Mouse (Mus musculus): Measurements from ENCODE around the gene Srarp. TPM values are rescaled to one million over a fixed set of nuclear protein-coding genes. Genes with fewer than 3 reads are reported as not detected.

The Srarp gene
- total RNA-seq, 1 experiment: not detected

DNA sequence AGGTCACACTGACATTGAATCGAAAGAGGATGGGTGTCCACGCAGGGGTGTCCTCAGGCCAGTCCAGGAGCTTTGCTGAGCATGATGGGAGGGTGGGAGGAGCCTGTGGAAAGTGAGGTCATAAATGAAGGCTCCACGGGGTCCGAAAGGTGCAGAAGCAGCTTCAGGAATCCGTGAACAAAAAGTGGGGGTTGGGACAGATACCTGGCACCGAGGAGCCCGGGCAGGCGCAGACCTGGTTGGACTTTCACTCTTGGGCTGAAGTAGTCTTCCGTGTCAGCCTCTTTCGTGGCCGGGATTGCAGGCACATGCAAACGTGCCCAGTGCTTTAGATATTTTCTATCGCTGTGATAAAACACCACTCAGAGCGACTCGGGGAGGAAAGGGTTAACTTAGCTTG lies 35.7 kb downstream of the Srarp start:
- Histone ChIP-seq H3K9ac (ENCODE audit: insufficient read depth, low read depth, low read length, poor library complexity, severe bottlenecking) (no peak overlapping the region), H3K36me3 (ENCODE audit: control insufficient read depth, insufficient read depth, low read length, poor library complexity, severe bottlenecking) (no peaks in the 10 kb centered on the region), H3K9me3 (ENCODE audit: control insufficient read depth, insufficient read depth, low read depth, low read length) (no peaks in the 10 kb centered on the region), H3K27ac (ENCODE audit: insufficient read depth, low read depth, low read length, poor library complexity, severe bottlenecking) (no peak overlapping the region), H3K4me3 (ENCODE audit: insufficient read depth in 1 of 2, low read depth in 1 of 2, low read length in 2 of 2, poor library complexity in 1 of 2, severe bottlenecking in 1 of 2) (no peak overlapping the region), H3K4me1 (ENCODE audit: control insufficient read depth in 2 of 2, insufficient read depth in 2 of 2, low read length in 2 of 2, poor library complexity in 1 of 2) (peaks cover 0 to 4% of the 10 kb centered on the region in 2 experiments; a peak in 1 of 4 replicates)
- TF ChIP-seq CHD2 (IDR thresholded peaks at IDR 0.05; ENCODE audit: low read depth, low read length) (no peak), MAFK (IDR thresholded peaks at IDR 0.05; ENCODE audit: insufficient read depth, low read depth, low read length) (no peak), ZNF384 (IDR thresholded peaks at IDR 0.05; ENCODE audit: low read depth, low read length) (no peak), ZC3H11A (IDR thresholded peaks at IDR 0.05; ENCODE audit: borderline replicate concordance, low read depth, low read length) (no peak)
- no peak for DNase-seq (ENCODE audit: low read depth, low spot score)
- in situ Hi-C loops (cut with MboI; ENCODE audit: low sequenced_read_pairs in 2 of 2, unreplicated experiment in 2 of 2): loop anchor here in 1 of 2 experiments (5.0 kb wide), 1 partner anchor 77 kb away; no protein-coding TSS in a partner anchor

DNA sequence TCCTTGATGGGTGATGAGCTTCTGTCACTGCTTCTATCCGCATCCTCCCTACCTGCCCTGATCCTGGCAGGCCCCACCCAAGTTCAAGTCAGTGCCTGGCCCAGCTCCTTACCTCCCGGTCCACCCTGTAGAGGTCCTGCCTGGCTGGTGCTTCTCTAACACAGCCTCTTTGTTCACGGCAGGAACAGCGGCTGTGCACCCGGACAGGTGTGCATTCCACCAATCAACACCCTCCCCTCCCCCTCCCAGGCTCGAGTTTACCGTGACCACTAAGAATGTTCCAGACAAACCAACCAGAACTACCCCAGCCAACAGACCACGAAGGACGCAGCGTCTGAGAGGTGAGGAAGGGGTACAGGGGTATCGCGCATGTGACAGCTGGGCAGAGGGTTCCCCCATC lies 37.4 kb downstream of the Srarp start, which contains the start of gene Clcnka:
Clcnka (minus strand) TSS at position 180 of the 400 bp plus-strand sequence.
- no peaks in the 10 kb centered on the region for H3K36me3 ChIP-seq (ENCODE audit: control insufficient read depth, insufficient read depth, low read length, poor library complexity, severe bottlenecking)
- H3K4me1 ChIP-seq (ENCODE audit: control insufficient read depth in 2 of 2, insufficient read depth in 2 of 2, low read length in 2 of 2, poor library complexity in 1 of 2): peaks cover 0 to 10% of the 10 kb centered on the region in 2 experiments; a peak in 2 of 4 replicates
- H3K4me3 ChIP-seq (ENCODE audit: insufficient read depth in 1 of 2, low read depth in 1 of 2, low read length in 2 of 2, poor library complexity in 1 of 2, severe bottlenecking in 1 of 2): no peak within 1 kb of the TSS
- no peak for TF ChIP-seq CHD2 (IDR thresholded peaks at IDR 0.05; ENCODE audit: low read depth, low read length)
- TF ChIP-seq MAFK (IDR thresholded peaks at IDR 0.05; ENCODE audit: insufficient read depth, low read depth, low read length): no peak
- no peak for TF ChIP-seq HCFC1 (IDR thresholded peaks at IDR 0.05; ENCODE audit: borderline replicate concordance, insufficient read depth, low read length)
- no peak for TF ChIP-seq ZNF384 (IDR thresholded peaks at IDR 0.05; ENCODE audit: low read depth, low read length)
- no peak for TF ChIP-seq ZC3H11A (IDR thresholded peaks at IDR 0.05; ENCODE audit: borderline replicate concordance, low read depth, low read length)
- no peak within 1 kb of the TSS for H3K27ac ChIP-seq (ENCODE audit: insufficient read depth, low read depth, low read length, poor library complexity, severe bottlenecking)
- H3K9ac ChIP-seq (ENCODE audit: insufficient read depth, low read depth, low read length, poor library complexity, severe bottlenecking): no peak within 1 kb of the TSS
- in situ Hi-C loops (cut with MboI; ENCODE audit: low sequenced_read_pairs in 2 of 2, unreplicated experiment in 2 of 2): no loop called here
- H3K9me3 ChIP-seq (ENCODE audit: control insufficient read depth, insufficient read depth, low read depth, low read length): no peaks in the 10 kb centered on the region
- no peak for DNase-seq (ENCODE audit: low read depth, low spot score)

DNA sequence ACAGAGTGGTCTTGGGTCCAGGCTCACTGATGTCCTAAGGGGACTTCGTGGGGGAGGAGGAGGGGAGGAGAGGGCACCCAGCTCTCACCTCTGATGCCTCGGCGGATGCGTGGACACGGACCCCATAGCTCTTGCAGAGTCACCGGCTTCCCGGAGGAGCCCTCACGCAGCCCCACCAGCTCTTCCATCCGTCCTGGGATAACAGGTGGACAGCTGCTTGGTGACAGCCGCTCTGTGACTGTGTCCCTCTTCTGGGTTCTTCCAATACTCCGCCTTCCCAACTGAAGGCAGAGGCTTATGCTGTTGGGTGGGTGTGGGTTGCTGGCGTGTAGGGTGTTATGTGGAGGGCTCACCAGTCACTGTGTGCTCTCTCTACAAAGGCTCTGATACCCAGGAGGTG lies 38.0 kb downstream of the Srarp start:
- Histone ChIP-seq H3K36me3 (ENCODE audit: control insufficient read depth, insufficient read depth, low read length, poor library complexity, severe bottlenecking) (no peaks in the 10 kb centered on the region), H3K9me3 (ENCODE audit: control insufficient read depth, insufficient read depth, low read depth, low read length) (no peaks in the 10 kb centered on the region), H3K4me3 (ENCODE audit: insufficient read depth in 1 of 2, low read depth in 1 of 2, low read length in 2 of 2, poor library complexity in 1 of 2, severe bottlenecking in 1 of 2) (no peak overlapping the region), H3K27ac (ENCODE audit: insufficient read depth, low read depth, low read length, poor library complexity, severe bottlenecking) (no peak overlapping the region), H3K9ac (ENCODE audit: insufficient read depth, low read depth, low read length, poor library complexity, severe bottlenecking) (no peak overlapping the region), H3K4me1 (ENCODE audit: control insufficient read depth in 2 of 2, insufficient read depth in 2 of 2, low read length in 2 of 2, poor library complexity in 1 of 2) (peaks cover 0 to 10% of the 10 kb centered on the region in 2 experiments; a peak in 2 of 4 replicates)
- in situ Hi-C loops (cut with MboI; ENCODE audit: low sequenced_read_pairs in 2 of 2, unreplicated experiment in 2 of 2): no loop called here
- TF ChIP-seq HCFC1 (IDR thresholded peaks at IDR 0.05; ENCODE audit: borderline replicate concordance, insufficient read depth, low read length): no peak
- DNase-seq (ENCODE audit: low read depth, low spot score): no peak

DNA sequence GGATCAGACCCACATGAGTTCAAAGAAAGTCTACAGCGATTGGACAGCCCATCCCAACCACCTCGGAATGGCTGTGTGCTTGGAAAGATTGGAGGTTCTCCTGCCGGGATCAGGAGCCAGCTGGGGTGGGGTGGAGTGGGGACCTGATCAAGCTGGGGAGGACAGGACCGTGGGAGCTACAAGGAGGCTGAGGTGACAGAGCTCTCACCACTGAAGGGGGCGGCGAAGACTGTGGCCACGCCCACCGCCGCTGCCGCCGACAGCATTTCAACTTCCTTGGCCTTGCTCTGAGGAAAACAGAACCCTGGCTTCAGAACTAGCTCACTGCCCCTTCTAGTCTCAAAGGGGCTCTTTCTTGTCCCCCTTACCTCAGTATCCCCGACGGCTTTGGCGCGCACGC lies 41.2 kb downstream of the Srarp start:
- Histone ChIP-seq H3K36me3 (ENCODE audit: control insufficient read depth, insufficient read depth, low read length, poor library complexity, severe bottlenecking) (no peaks in the 10 kb centered on the region), H3K9ac (ENCODE audit: insufficient read depth, low read depth, low read length, poor library complexity, severe bottlenecking) (no peak overlapping the region), H3K4me1 (ENCODE audit: control insufficient read depth in 2 of 2, insufficient read depth in 2 of 2, low read length in 2 of 2, poor library complexity in 1 of 2) (peaks cover 0 to 10% of the 10 kb centered on the region in 2 experiments; a peak in 2 of 4 replicates), H3K27ac (ENCODE audit: insufficient read depth, low read depth, low read length, poor library complexity, severe bottlenecking) (no peak overlapping the region), H3K9me3 (ENCODE audit: control insufficient read depth, insufficient read depth, low read depth, low read length) (no peaks in the 10 kb centered on the region), H3K4me3 (ENCODE audit: insufficient read depth in 1 of 2, low read depth in 1 of 2, low read length in 2 of 2, poor library complexity in 1 of 2, severe bottlenecking in 1 of 2) (no peak overlapping the region)
- DNase-seq (ENCODE audit: low read depth, low spot score): no peak
- TF ChIP-seq ZNF384 (IDR thresholded peaks at IDR 0.05; ENCODE audit: low read depth, low read length) (no peak), HCFC1 (IDR thresholded peaks at IDR 0.05; ENCODE audit: borderline replicate concordance, insufficient read depth, low read length) (no peak), CHD2 (IDR thresholded peaks at IDR 0.05; ENCODE audit: low read depth, low read length) (no peak), ZC3H11A (IDR thresholded peaks at IDR 0.05; ENCODE audit: borderline replicate concordance, low read depth, low read length) (no peak), MAFK (IDR thresholded peaks at IDR 0.05; ENCODE audit: insufficient read depth, low read depth, low read length) (no peak)
- in situ Hi-C loops (cut with MboI; ENCODE audit: low sequenced_read_pairs in 2 of 2, unreplicated experiment in 2 of 2): no loop called here

DNA sequence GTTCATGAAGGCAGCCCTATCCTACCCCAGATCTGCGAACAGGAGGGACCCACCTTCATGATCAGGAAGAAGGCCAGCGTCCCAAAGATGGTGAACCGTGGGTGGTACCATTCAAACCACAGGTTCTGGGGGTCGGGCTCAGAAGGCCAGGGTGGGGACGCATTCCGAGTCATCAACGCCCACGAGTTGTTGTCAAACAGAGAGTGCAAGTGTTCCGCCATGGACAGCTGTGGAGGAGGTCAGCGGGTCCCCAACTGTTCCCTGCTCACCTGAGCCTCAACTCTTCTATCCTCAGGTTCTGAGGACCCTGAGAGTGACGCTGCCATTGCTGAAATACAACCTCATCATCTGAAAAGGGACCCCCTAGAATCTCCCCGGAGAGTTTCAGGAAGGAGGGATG lies 44.6 kb downstream of the Srarp start:
- Histone ChIP-seq H3K27ac (ENCODE audit: insufficient read depth, low read depth, low read length, poor library complexity, severe bottlenecking) (no peak overlapping the region), H3K9ac (ENCODE audit: insufficient read depth, low read depth, low read length, poor library complexity, severe bottlenecking) (no peak overlapping the region), H3K36me3 (ENCODE audit: control insufficient read depth, insufficient read depth, low read length, poor library complexity, severe bottlenecking) (no peaks in the 10 kb centered on the region), H3K4me1 (ENCODE audit: control insufficient read depth in 2 of 2, insufficient read depth in 2 of 2, low read length in 2 of 2, poor library complexity in 1 of 2) (peaks cover 0 to 13% of the 10 kb centered on the region in 2 experiments; a peak in 2 of 4 replicates), H3K4me3 (ENCODE audit: insufficient read depth in 1 of 2, low read depth in 1 of 2, low read length in 2 of 2, poor library complexity in 1 of 2, severe bottlenecking in 1 of 2) (no peak overlapping the region), H3K9me3 (ENCODE audit: control insufficient read depth, insufficient read depth, low read depth, low read length) (no peaks in the 10 kb centered on the region)
- in situ Hi-C loops (cut with MboI; ENCODE audit: low sequenced_read_pairs in 2 of 2, unreplicated experiment in 2 of 2): no loop called here
- no peak for DNase-seq (ENCODE audit: low read depth, low spot score)
- no peak for TF ChIP-seq ZC3H11A (IDR thresholded peaks at IDR 0.05; ENCODE audit: borderline replicate concordance, low read depth, low read length)
- TF ChIP-seq CHD2 (IDR thresholded peaks at IDR 0.05; ENCODE audit: low read depth, low read length): no peak
- no peak for TF ChIP-seq ZNF384 (IDR thresholded peaks at IDR 0.05; ENCODE audit: low read depth, low read length)
- TF ChIP-seq HCFC1 (IDR thresholded peaks at IDR 0.05; ENCODE audit: borderline replicate concordance, insufficient read depth, low read length): no peak
- no peak for TF ChIP-seq MAFK (IDR thresholded peaks at IDR 0.05; ENCODE audit: insufficient read depth, low read depth, low read length)
